Mouse (Mus musculus): ENCODE data around the gene Sqstm1. TPM values are rescaled to one million over a fixed set of nuclear protein-coding genes. Genes with fewer than 3 reads are reported as not detected.

The Sqstm1 gene
- polyA plus RNA-seq, 1 experiment from 2014 or later, result 261 TPM

DNA sequence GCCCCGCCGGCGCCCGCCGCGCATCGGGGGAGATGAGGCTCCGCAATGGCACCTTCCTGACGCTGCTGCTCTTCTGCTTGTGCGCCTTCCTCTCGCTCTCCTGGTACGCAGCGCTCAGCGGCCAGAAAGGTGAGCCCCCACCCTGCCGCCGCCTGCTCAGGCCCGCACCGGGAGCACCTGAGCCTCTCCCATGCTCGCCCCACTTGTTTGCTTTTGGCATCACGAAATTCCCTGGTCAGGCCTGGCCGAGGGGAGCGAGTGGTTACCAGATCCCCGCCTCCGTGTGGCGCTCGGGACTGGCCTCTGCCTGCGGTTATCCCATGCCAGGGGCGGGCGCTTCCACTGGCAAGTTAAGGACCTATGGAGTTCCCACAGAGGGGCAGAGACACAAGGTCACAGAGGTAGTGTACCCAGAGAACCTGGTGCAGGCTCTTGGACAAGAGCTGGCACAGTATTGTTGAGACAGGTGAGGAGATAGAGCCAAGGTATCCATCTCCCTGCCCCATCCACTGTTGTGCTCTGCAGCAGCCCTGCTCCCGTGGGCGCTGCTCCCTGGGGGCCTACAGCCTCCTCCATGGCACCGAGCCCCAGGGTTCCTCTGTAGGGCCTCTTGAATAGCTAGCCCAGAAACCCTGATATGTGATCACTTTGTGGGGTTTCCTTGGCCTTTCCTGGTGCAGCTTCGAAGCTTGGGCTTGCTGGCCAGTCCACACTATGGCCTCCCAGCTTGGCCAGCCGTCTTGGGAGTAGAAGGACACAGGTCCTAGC is 15.2 kb upstream of the Sqstm1 start:
- Histone ChIP-seq H3K4me3 (ENCODE audit: low read length) (peak overlapping the region; percentile 89), H3K27ac (ENCODE audit: low read length) (peak overlapping the region; percentile 79), H3K9ac (ENCODE audit: low read length) (peak overlapping the region; percentile 95), H3K27me3 (ENCODE audit: control insufficient read depth, insufficient read depth, low read length) (no peaks in the 10 kb centered on the region), H3K4me1 (ENCODE audit: control insufficient read depth, insufficient read depth, low read length) (peaks cover 33% of the 10 kb centered on the region), H3K4me2 (ENCODE audit: low read depth, low read length) (peak overlapping the region; percentile 96), H3K9me3 (replicated peaks; ENCODE audit: control insufficient read depth, low read length) (no peaks in the 10 kb centered on the region), H3K36me3 (ENCODE audit: control insufficient read depth, insufficient read depth) (no peaks in the 10 kb centered on the region)
- peak; percentile 20; the same call in 1 of the 2 replicates for ATAC-seq (replicated peaks; ENCODE audit: extremely low read depth, insufficient read depth, low FRiP score)
- 2% methylated on average over 33 of the region's 34 CpGs for WGBS

DNA sequence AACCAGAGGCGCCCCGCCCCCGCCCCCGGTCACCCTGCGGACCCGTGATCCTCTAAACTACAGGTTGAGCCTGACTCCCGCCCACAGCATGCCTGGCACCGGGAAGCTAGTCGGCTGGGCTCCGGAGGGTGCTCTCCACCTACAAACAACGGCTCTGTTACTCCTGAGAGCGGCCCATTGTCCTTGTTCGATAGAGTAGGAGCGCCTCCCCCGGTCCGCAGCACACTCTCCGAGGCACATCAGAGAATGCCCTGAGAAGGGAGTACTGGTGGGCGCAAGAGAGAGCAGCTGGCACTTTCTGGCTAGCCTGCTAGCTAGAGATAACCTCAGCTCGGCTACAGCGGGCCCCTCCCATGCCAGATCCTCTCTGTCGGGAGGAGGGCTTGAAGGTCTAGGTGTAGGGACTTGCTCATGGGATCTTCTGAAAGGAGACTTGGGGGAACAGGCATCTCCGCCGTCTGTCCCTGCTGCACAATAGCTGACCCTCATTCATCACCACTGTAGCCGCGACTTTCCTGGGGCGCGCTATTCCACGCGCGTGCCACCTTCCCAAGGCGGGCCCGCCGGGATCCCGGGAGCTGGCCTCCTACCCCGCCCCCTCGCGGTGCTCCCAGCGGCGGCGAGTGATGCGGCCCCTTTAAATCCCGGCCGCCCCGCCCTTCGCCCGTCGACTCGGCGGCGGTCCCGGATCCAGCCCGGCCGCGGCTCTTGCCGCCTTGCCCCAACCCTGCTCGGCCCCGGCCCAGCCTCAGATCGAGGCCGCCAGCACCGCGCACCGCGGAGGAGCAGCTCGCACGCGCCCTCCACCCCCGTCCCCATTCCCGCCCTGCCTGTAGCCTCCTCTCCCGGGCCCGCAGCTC is 14.3 kb upstream of the Sqstm1 start:
- Histone ChIP-seq H3K9me3 (replicated peaks; ENCODE audit: control insufficient read depth, low read length) (no peaks in the 10 kb centered on the region), H3K9ac (ENCODE audit: low read length) (peak overlapping the region; percentile 95)

DNA sequence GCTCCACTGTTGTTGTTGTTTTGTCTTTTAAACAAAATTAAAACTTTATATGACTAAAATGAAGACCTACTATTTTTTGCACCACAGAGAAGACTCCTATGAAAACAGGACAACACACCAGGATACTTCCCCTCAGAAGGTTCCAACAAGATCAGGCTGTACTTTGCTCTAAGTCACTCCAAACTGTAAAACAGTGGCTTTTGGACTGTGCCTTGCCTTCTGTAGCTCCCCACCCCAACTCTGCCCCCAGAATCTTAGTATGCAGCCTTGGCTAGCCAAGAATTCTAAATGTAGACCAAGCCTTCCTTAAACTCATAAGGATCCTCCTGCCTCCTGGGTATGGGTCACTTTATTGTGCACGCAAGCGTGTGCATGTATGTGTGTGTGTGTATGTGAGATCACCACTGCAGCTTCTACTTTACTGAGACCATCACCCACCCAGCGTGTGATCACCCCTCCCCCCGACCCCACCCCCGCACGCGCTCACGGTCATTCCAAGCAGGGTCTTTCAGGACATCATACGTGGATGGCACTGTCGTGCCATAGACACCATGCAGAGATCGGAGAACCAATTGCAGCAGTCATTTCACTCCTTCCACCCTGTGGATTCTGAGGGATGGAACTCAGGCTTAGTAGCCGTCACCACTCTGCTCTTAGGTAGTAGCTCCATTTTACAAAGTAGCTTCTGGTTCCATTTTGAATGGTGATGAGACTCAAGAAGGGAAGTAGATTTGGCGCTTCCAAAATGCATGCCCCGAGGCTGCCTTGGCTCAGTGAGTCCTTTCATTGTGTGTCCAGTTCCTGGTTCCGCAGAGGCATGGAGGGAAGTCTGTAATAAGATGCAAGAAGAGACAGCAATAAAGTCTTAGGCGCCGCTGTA is 13.4 kb upstream of the Sqstm1 start:
- peaks cover 24% of the 10 kb centered on the region for H3K4me1 ChIP-seq (ENCODE audit: control insufficient read depth, insufficient read depth, low read length)
- no peaks in the 10 kb centered on the region for H3K36me3 ChIP-seq (ENCODE audit: control insufficient read depth, insufficient read depth)
- H3K27me3 ChIP-seq (ENCODE audit: control insufficient read depth, insufficient read depth, low read length), result no peaks in the 10 kb centered on the region
- no peaks in the 10 kb centered on the region for H3K9me3 ChIP-seq (replicated peaks; ENCODE audit: control insufficient read depth, low read length)
- ATAC-seq (replicated peaks; ENCODE audit: extremely low read depth, insufficient read depth, low FRiP score), result no peak
- H3K9ac ChIP-seq (ENCODE audit: low read length), result peak overlapping the region; percentile 95
- H3K27ac ChIP-seq (ENCODE audit: low read length), result peak overlapping the region; percentile 79
- 8% methylated on average over 17 of the region's 17 CpGs for WGBS
- H3K4me2 ChIP-seq (ENCODE audit: low read depth, low read length), result peak overlapping the region; percentile 96
- peak overlapping the region; percentile 89 for H3K4me3 ChIP-seq (ENCODE audit: low read length)

More for the DNA sequence above, 14.3 kb upstream of the Sqstm1 start:
- Histone ChIP-seq H3K4me1 (ENCODE audit: control insufficient read depth, insufficient read depth, low read length) (peaks cover 30% of the 10 kb centered on the region), H3K27me3 (ENCODE audit: control insufficient read depth, insufficient read depth, low read length) (no peaks in the 10 kb centered on the region), H3K36me3 (ENCODE audit: control insufficient read depth, insufficient read depth) (no peaks in the 10 kb centered on the region), H3K27ac (ENCODE audit: low read length) (peak overlapping the region; percentile 79), H3K4me2 (ENCODE audit: low read depth, low read length) (peak overlapping the region; percentile 96), H3K4me3 (ENCODE audit: low read length) (peak overlapping the region; percentile 89)
- WGBS, result under 1% methylated on average over 67 of the region's 70 CpGs
- peak; percentile 87 for ATAC-seq (replicated peaks; ENCODE audit: extremely low read depth, insufficient read depth, low FRiP score)

GRCm38 (mm10) chr11:50222559-50223276 is 12.1 kb upstream of the Sqstm1 start:
- Histone ChIP-seq H3K27me3 (ENCODE audit: control insufficient read depth, insufficient read depth, low read length) (no peaks in the 10 kb centered on the region), H3K9ac (ENCODE audit: low read length) (no peak overlapping the region), H3K4me1 (ENCODE audit: control insufficient read depth, insufficient read depth, low read length) (peaks cover 24% of the 10 kb centered on the region), H3K9me3 (replicated peaks; ENCODE audit: control insufficient read depth, low read length) (no peaks in the 10 kb centered on the region), H3K4me2 (ENCODE audit: low read depth, low read length) (no peak overlapping the region), H3K27ac (ENCODE audit: low read length) (no peak overlapping the region), H3K4me3 (ENCODE audit: low read length) (no peak overlapping the region), H3K36me3 (ENCODE audit: control insufficient read depth, insufficient read depth) (no peaks in the 10 kb centered on the region)
- 62% methylated on average over 7 of the region's 7 CpGs for WGBS
- ATAC-seq (replicated peaks; ENCODE audit: extremely low read depth, insufficient read depth, low FRiP score), result no peak

DNA sequence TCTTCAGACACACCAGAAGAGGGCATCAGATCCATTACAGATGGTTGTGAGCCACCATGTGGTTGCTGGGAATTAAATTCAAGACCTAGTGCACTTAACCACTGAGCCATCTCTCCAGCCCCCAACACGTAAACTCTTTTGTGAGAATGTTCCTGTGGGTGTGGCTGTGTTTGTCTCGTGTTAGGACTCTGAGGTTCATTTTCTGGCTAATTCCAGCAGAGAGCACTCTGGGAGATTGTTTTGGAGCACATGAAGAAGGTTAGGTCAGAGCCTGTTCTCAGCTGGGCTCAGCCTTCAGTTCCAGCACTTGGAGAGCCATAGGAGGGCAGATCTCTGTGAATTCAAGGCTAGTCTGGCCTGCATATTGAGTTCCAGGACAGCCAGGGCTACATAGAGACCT is 9.2 kb upstream of the Sqstm1 start:
- H3K4me1 ChIP-seq (ENCODE audit: control insufficient read depth, insufficient read depth, low read length), result peaks cover 18% of the 10 kb centered on the region
- WGBS, result 56% methylated on average over 2 of the region's 2 CpGs
- no peak overlapping the region for H3K4me2 ChIP-seq (ENCODE audit: low read depth, low read length)
- H3K36me3 ChIP-seq (ENCODE audit: control insufficient read depth, insufficient read depth), result no peaks in the 10 kb centered on the region
- H3K9ac ChIP-seq (ENCODE audit: low read length), result no peak overlapping the region
- no peaks in the 10 kb centered on the region for H3K9me3 ChIP-seq (replicated peaks; ENCODE audit: control insufficient read depth, low read length)
- H3K4me3 ChIP-seq (ENCODE audit: low read length), result no peak overlapping the region
- no peak overlapping the region for H3K27ac ChIP-seq (ENCODE audit: low read length)
- no peak for ATAC-seq (replicated peaks; ENCODE audit: extremely low read depth, insufficient read depth, low FRiP score)
- H3K27me3 ChIP-seq (ENCODE audit: control insufficient read depth, insufficient read depth, low read length), result no peaks in the 10 kb centered on the region

DNA sequence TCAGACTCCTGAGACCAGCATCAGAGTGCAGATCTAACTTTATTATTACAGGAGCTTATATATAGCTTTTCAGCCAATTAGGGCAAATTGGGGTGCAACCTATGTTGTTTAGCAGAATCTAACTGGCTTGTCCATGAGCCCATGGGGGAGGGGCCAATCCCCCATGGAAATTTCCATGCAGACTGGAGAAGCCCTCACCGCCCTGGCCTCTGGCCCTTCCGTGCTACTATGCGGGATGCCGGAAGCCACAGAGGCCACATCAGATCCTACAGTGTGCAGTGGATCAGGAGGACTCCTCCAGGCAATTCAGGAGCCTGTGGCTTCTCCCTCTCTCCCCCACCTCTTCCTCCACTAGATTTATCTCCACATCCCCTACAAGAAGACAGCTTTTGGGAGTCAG is 7.2 kb upstream of the Sqstm1 start:
- Histone ChIP-seq H3K27ac (ENCODE audit: low read length) (0 out of 2 replicates have a peak overlapping the region, but pooled peaks have one; percentile 27), H3K9ac (ENCODE audit: low read length) (no peak overlapping the region), H3K4me3 (ENCODE audit: low read length) (no peak overlapping the region), H3K36me3 (ENCODE audit: control insufficient read depth, insufficient read depth) (no peaks in the 10 kb centered on the region), H3K4me1 (ENCODE audit: control insufficient read depth, insufficient read depth, low read length) (peaks cover 20% of the 10 kb centered on the region), H3K27me3 (ENCODE audit: control insufficient read depth, insufficient read depth, low read length) (no peaks in the 10 kb centered on the region), H3K9me3 (replicated peaks; ENCODE audit: control insufficient read depth, low read length) (no peaks in the 10 kb centered on the region), H3K4me2 (ENCODE audit: low read depth, low read length) (no peak overlapping the region)
- WGBS, result 48% methylated on average over 4 of the region's 4 CpGs
- no peak for ATAC-seq (replicated peaks; ENCODE audit: extremely low read depth, insufficient read depth, low FRiP score)

GRCm38 (mm10) chr11:50216724-50217366 is 6.2 kb upstream of the Sqstm1 start:
- no peak overlapping the region for H3K4me3 ChIP-seq (ENCODE audit: low read length)
- no peak overlapping the region for H3K9ac ChIP-seq (ENCODE audit: low read length)
- H3K9me3 ChIP-seq (replicated peaks; ENCODE audit: control insufficient read depth, low read length), result no peaks in the 10 kb centered on the region
- no peaks in the 10 kb centered on the region for H3K36me3 ChIP-seq (ENCODE audit: control insufficient read depth, insufficient read depth)
- H3K27ac ChIP-seq (ENCODE audit: low read length), result no peak overlapping the region
- no peak overlapping the region for H3K4me2 ChIP-seq (ENCODE audit: low read depth, low read length)
- ATAC-seq (replicated peaks; ENCODE audit: extremely low read depth, insufficient read depth, low FRiP score), result no peak
- peaks cover 26% of the 10 kb centered on the region for H3K4me1 ChIP-seq (ENCODE audit: control insufficient read depth, insufficient read depth, low read length)
- H3K27me3 ChIP-seq (ENCODE audit: control insufficient read depth, insufficient read depth, low read length), result no peaks in the 10 kb centered on the region
- WGBS, result 67% methylated on average over 4 of the region's 4 CpGs

GRCm38 (mm10) chr11:50215633-50216032 is 5.0 kb upstream of the Sqstm1 start:
- Histone ChIP-seq H3K9me3 (replicated peaks; ENCODE audit: control insufficient read depth, low read length) (no peaks in the 10 kb centered on the region), H3K4me2 (ENCODE audit: low read depth, low read length) (peak overlapping the region; percentile 36), H3K9ac (ENCODE audit: low read length) (no peak overlapping the region), H3K27ac (ENCODE audit: low read length) (no peak overlapping the region), H3K4me1 (ENCODE audit: control insufficient read depth, insufficient read depth, low read length) (peaks cover 33% of the 10 kb centered on the region), H3K36me3 (ENCODE audit: control insufficient read depth, insufficient read depth) (no peaks in the 10 kb centered on the region), H3K4me3 (ENCODE audit: low read length) (no peak overlapping the region), H3K27me3 (ENCODE audit: control insufficient read depth, insufficient read depth, low read length) (no peaks in the 10 kb centered on the region)
- 19% methylated on average over 9 of the region's 9 CpGs for WGBS
- no peak for ATAC-seq (replicated peaks; ENCODE audit: extremely low read depth, insufficient read depth, low FRiP score)

Measured in heart, embryonic 16.5 days (tissue).